Mouse (Mus musculus) mouse trophoblast stem cell (cell line): Measurements from ENCODE around the gene Clint1.

Experiments used
- in situ Hi-C, 2 experiments: fragments of 300-500 bp; cut with MseI, MboI; formaldehyde crosslinking; loops; 2 replicates in 1 of 2; 3 replicates in 1 of 2; pipeline ENCODE4 v1.15.1; 2025

The Clint1 gene

DNA sequence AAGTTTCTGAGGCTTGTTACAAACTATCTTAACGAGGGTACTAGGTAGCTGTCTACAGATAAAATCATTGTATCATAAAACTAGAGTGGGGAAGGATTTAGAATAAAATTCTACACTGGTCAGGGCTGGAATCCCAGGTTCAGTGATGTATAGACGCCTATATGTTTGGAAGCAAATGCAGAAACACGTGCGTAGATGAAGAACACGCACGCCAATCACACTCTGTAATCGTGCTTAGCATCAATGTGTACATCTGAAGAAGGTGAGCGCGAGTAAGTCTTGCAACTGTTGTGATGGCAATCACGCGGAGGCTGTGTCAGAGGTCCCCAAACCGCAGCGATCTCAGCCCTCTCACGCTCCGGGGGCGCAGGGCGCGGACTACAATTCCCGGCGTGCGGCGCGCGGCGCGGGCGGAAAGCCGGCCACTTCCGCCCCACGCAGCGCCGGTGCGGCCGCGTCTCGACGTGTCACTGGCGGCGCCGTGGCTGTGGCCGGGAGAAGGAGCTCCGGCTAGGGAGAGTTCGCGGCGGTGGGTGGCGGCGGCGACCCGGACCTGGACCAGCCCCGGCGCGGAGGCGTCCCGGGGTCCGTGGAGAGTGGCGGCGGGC, at the start of gene Clint1:
TSS of gene Clint1 (plus strand) at position 536 of the 608 bp plus-strand sequence.
- in situ Hi-C loops = no loop called here

DNA sequence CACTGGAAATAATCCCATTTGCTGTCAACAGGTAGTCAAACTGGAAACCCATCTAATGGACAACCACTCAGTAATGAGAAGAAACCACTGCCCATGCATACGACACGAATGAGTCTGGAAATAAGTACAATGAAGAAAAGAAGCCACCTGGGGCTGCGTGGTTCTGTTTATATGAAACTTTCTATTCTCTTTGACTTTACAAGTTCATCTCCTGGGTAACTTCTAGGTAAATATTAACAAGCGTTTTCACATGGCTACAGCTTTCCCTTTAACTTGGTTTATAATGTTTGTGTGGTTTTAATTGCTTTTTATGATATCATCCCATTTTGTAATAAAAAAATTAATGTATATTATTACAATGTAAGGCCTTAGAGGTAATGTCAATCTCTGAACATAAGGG, 47.8 kb upstream of the Clint1 start:
- in situ Hi-C loops = no loop called here

DNA sequence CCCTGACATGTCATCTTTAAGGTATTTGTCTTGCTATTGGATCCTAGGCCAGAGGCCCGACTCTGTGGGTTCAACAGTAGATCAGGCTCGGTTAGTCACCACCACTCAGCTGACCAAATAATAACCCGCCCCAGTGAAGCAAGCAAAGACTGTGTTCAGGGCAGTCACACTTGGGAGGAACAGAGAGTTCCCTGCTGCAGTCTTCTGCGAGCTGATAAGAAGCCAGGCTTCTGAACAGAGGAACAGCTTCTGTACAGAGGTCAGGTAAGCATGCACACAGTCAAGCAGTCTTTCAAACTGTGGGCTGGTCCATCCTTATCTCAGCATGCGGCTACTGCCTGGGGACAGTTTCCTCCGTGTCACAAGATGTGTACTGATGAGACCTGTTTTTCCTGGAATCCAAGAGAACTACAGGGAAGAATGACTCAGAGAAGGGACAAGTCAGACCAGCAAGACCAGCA, 46.5 kb upstream of the Clint1 start:
- in situ Hi-C loops = no loop called here

DNA sequence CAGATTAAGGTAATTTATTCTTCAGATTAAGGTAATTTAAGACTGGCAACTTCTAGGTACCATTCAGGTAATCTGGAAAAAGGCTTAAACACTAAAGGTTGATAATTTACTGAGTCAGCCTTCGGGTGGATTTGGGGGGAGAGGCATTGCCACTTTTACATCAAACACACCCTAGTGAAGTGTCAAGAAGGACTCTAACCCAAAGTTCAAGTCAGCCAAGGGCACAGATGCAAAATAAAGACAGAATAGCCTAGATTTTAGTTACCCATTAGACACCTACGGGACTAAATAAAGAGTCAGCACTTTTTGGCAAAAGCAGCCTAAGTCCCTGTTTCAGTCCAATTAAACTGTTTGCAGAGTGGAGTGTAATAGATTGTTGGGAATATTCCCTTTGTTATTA, 46.0 kb upstream of the Clint1 start:
- in situ Hi-C loops = no loop called here

DNA sequence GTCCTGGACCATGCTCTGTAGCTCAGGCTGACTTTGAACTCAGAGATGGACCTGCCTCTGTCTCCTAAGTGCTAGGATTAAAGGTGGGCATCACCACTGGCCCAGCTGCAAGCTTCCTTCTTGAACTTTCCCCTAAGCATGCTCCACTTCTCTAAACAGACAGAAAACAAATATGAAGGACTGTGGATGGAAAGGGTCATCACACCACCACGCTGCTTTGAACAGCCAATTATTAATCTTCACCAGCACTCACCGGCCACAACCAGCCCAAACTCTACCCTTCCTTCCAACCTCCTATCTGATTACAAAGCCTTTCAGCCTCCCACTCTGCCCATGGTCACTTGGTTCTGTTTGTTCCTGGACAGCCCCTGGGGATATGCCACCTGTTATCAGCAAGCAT, 45.6 kb upstream of the Clint1 start:
- in situ Hi-C loops = no loop called here

DNA sequence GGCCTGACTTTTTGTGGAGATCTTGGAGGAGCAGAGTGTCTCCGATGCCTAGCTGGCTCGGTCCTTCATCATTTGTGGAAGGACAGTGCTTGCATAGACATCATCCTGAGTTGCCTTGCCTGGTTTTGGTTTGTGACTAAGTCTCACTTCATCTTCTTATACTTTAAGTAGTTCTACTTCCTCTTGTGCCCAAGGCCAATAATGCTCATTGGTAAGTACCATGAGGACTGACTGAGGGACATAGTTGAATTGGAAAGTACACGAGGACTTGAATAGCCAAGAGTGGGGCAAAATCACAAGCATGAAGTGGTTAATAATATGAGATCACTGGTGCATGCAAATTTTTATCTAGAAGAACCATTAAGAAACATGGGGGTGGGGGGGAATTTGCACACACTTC, 45.0 kb upstream of the Clint1 start:
- in situ Hi-C loops = no loop called here

DNA sequence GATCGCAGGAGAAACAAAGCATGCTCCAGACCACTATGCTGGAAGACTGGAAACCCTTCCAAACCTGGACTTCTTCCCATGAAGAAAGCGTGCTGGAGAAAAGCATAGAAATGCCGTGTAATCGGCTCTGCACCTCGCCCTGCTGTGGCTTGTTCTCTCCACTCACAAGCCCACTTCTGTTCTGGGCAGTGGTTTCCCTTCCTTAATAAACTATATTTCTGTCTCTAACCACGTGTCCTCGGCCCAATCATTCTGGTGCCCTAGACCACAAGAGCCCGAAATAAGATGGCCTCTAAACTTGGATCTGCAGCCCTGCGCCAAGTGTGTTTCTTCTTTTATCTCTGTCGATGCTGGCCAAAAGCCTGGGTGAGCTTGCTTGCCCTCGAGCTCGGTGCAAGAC, 44.0 kb upstream of the Clint1 start:
- in situ Hi-C loops = no loop called here

DNA sequence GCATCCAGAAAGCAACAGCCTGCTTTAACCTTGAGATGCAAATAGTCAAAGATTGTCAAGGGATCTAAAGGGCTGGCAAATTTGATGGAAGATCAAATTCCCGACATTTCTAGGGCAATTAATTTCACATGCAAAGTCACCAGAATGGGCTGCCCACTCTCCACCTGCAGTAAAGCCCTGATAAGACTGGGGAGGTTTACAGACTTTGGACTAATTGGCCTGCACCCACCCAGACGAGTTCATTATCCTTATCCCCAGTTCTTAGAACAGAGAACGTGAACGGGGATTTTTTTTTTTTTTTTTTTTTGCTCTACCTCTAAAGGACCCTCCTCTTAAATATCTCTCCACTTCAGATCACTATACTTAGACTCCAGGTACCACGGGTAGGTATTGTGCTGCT, 42.4 kb upstream of the Clint1 start:
- in situ Hi-C loops = no loop called here

DNA sequence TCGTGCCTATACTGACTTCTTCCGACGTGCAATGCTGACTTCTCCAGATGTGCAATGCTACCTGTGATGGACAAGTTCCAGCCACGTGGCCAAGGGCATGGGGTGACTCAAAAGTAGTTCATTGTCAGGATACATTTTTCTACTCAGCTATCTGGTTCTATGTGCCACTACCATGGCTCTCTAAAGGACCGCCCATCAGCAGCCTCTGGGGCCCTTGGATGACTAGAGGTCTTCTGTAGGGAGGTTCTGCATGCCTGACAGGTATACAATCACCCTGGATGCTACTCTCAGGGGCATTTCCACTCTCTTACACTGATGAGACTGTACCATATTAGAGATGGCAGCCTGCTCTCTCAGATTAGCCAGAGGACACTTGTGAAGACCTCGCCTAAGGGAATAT, 41.8 kb upstream of the Clint1 start:
- in situ Hi-C loops = no loop called here

DNA sequence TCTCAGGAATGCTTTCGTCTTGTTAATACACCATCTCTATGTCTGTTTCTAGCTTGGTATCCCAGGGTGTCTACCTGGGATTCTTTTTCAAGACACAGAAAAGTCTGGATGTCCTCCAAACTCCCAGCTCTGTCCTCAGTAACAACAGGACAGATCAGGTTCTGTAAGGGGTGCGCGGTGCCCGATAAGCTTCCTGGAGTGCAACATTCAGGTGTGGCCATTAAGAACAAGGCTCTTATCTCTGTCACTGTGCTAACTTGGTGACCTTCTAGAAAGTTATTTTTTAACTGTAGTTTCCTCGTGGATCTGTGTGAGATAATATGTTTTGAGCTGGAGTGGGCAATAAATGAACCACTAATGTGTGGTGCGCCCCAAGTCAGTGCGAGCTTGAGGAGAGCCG, 41.0 kb upstream of the Clint1 start:
- in situ Hi-C loops = no loop called here

DNA sequence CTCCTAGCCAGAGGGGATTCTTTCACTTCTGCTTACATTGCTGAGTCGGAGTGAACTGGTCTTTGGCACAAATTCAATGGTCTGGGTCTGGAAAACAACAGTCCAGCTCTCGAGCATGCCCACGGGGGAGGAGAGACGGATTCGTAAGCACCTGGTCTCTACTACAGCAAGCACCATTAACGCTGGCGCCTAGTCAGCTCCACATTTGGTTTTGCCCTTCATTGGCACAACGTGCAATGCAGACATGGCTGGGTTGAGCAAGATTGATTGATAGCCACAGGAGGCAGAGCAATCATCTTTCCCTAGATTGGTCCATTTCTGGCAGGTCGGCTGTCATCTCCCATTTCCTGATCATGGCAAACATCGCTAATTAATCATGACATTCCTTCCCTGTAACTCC, 36.2 kb upstream of the Clint1 start:
- in situ Hi-C loops = no loop called here

DNA sequence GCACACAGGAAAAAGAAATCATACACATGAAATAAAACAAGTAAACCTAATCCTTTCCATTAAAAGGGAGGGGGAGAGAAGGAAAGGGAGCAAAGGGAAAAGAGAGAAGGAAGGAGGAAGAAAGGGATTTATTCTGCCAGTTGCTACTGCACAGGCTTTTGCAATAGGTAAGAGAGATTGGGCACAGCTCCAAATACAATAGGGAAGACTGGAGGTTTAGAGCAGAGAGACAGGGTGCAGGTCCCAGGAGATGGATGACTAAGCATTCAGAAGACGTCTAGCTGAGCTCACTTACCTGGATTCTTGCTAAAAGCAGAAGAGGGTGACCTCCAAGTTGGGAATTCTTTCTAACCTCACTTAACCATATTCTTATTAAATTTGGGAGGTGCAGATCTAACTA, 35.1 kb upstream of the Clint1 start:
- in situ Hi-C loops = no loop called here

DNA sequence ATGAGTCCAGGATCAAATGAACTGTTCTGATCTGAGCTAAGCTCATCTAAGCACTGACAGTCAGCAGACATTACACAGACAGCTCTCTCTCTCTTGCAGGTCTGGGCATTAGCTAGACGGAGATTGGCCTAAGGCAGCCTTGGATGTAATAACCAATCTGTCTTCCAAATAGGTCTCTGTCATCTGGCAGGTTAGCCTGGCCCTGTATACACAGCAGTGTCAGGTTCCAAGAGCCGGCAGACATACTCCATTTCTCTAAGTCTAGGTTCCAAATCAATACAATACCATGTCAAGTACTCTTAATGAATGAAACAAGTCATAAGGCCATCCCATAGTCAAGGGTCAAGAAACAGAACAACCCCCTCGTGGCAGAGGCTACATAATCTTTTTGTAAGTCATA, 33.9 kb upstream of the Clint1 start:
- in situ Hi-C loops = no loop called here

DNA sequence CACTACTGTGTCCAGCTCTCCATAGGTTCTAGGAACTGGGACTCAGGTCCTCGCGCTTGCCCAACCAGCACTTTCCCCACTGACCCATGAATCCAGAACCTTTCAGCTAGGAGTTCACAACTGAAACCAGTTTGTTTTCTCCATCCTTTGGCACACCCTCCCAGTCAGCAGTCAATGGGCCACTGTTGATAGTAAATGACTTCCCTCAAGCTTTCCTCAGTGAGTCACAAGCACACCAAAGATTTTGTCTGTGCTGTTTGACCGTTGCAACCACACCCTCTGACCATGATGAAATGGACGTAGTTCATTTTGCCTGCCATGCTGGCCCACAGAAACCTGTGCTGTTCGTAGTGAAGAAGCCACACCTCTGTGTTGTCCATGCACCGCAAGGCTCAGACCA, 30.9 kb upstream of the Clint1 start:
- in situ Hi-C loops = no loop called here

DNA sequence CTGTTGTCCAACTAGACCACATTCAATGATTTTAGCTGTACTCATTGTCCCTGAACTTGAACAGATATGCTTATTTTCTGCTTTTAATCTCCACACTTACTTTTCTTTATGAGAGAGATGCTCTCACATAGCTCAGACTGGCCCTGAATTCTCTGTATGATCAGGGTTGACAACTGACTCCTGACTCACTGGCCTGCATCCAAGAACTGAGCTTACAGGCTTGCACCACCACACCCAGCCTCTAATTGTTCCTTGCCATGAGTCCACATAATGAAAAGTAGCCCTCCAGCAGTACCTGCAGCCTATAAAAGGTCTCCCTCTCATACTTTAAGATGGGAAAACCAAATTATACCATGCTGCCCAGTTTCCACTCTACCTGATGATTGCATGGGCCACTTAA, 21.7 kb upstream of the Clint1 start:
- in situ Hi-C loops = no loop called here

DNA sequence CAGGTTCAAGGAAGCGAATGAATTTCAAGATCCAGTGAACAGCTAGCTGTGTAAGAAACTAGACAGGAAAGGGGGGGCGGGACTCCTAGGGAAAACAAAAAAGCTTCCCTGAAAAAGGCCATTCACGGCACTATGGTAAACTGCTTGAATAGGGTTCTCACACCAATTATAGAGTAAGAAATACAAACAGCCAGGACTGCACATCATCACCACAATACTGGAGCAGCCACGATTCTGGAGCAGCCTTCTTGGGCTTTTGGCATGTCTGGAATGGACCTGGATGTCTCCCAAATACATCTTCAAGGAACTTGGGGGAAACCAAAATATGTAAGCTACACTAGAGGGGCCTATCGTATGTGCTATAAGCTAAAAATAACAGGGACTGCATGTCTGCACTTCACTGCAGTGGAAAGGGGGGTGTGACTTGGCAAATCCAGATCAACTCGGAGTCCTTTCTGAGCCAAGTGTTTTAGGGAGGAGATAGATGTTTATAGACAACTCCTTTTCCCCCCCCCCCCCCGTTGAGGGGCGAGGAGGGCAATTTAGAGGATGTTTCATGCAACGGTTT, 21.0 kb upstream of the Clint1 start:
- in situ Hi-C loops = no loop called here

DNA sequence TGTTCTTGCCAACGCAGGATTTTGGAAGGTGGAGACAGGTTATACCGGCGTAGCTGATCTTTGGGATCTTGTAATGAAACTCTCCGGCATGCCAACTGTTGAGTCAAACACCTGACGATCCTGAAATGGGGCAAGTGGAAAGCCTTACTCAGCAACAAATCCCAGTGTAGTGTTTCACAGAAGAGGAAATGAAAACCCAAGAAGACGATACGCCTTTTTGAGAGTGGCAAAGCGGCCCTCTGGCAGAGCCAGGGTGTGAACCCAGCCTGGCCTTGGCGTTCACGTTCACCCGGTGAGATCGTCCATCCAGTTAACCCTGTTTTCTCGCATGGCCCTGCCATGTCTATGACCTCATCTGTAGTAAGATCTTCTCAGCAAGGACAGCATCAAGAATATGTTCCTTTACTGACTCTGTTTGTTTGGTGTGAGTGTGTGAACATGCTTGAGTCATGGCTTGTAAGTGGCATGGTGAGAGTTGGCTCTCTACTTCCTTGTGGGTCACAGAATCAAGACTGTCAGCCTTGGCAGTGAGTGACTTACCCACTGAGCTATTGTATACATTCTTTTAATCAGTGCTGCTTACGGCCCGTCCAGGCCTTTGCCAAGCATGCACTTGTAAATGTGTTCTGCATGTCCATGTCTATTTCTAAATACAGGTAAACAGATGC, 20.2 kb upstream of the Clint1 start:
- in situ Hi-C loops = no loop called here

DNA sequence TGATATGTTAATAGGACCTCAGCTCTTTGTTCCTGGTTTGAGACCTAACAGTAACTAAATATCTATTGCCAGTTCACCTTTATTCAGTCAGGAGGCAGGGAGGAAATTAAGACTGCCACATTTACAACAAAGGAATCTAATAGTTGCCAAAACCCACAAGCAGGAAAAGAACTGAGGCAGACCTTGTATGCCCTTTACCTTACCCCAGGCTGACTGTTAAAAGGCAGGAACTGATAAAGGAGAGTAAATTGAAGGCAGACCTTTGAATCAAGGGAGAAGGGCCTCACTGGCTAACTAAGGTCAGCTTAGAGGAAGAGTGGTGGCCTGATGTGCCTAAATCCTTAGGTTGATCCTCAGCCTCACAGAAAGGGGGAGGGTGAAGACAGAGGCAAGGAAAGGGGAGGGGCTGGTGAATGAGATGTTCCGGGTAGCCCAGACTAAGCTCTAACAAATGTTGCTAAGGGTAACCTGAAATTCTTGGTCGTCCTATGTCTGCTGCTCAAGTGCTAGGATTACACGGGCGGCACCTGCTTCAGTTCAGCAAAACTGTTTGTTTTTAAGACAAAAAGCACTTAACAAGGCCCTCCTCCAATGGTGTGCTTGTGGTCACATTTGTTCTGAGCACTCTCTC, 16.1 kb upstream of the Clint1 start:
- in situ Hi-C loops = no loop called here

DNA sequence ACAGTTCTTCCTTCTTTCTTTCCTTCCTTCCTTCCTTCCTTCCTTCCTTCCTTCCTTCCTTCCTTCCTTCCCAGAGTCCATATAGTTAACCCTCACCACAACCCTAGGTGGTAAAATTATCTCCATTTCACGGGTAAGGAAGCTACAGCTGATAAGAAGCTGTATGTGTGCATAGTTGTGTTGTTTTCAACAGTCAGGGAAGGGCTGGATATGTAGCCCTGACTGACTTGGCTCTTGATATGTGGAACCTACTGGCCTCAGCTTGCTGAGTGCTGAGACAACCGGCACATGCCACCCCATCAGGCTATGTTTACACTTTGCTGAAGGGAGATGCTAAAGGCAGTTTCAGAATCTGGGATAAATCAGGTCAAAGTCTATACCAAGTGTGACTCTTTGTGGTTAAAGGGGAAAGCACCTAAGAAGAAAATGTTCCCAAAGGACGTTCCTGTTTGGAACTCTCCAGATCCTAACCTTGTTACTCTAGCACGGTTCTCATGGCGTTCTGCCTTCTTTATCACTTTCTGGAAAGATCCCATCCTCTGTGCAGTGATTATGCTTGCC, 14.5 kb upstream of the Clint1 start:
- in situ Hi-C loops = no loop called here

DNA sequence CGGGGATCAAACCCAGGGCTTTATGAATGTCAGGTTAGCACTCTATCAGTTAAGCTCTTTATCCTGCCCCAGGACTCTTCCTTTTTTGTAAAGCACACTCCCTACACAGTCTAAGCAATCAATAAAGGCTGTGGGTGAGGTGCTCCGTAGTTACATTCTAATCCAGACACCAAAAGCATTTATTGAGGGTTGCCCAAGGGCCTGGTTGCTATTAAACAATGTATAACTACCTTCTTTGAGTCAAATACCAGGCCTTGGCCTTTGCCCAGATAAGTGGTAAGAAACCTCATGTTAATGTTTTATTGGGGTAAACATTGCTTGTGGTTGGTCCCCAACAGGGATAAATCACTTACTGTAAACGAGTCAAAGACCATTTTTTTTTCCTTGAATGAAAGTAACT, 13.4 kb upstream of the Clint1 start:
- in situ Hi-C loops = no loop called here

DNA sequence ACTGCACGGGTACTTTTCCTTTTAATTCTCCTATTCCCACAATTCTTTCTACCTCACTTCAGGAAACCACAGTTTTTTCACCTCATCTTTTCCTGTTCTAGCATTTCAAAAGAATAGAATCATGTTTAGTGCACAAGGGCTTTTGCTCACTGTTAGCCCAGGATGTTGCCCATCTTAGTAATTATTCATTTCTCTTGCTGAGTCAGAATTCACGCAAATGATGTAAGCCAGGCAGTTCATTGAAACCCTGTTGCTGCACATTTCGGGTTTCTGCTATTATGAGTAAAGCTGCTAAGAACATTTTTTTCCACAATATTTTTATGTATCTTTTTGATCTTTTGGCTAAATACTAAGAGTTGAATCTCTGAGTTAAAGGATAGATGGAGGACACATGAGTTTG, 11.5 kb upstream of the Clint1 start:
- in situ Hi-C loops = no loop called here

DNA sequence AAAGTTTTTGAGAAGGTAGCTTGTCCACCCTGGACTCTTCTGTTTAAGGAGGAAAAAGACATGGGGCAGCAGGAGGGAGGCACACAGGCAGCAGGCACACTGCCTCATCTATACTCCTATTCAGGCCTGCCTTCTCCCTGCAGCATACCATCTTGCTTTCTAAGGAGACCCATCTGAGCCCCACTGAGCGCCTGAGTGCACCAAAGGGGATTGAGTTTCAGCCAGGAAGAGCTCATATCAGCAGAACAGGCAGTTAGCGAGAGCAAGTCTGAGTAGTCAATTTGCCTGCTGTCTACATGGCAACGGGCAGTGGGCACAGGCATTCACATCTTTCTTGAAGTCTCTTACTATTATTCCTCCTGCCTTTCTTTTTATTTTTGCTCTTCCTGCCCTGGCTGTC, 5.8 kb upstream of the Clint1 start:
- in situ Hi-C loops = no loop called here

DNA sequence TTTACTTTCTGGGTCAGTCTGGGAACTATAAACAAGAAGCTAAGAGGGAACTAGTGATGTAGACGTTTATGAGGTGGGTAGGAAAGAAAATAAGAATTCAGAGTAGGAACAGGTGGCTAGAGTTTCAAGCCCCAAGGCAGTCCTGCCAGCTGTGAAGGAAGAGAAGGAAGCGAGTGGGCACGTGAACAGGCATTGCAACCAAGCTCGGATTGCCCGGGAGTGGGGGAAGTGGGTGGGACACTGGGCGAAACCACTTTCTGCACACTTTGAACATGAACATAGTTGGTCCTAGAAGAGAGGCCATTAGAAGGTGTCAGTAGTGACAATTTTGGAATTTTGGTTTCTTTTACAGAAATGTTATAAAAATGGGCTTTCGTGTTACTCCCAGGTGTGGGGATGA, 4.3 kb upstream of the Clint1 start:
- in situ Hi-C loops = no loop called here
